Mouse (Mus musculus) thymus, postnatal 36 days (tissue): ENCODE data around the gene Rad23a.

Experiments used
- DNase-seq, 2 experiments: peaks; one replicate each; pipeline ENCODE4 v3.0.0; 2022; ENCODE audit warnings: mixed read lengths in 2 of 2

Rad23a gene

DNA sequence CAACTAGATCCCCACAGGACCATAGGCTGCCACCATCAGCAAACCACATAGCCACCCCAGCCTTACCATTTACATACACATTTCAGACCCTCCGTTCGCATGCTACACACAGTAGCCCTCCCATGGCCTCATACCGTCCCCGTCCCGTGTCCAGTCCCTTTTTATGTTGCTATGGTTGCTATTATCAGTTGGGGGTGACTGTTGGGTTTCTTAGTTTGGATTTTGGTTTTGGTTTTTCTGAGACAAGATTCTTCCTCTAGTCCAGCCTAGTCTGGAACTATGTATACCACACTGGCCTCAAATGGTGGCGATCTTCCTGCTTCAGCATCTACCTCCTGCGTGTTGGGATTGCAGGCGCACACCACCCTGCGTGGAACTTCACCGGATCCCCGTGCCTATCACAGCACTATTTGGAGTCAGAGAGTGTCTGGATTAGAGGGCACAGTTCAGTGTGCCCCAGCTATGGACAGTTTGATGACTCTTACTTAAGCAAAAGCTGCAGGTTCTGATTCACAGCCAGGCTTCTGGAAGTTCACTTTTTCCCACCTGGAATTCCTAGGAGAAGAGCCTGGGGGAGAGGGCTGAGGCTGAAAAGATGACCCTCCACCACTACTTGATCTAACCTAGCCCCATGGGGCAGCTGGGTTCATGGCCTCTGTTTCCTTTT is 53.5 kb downstream of the Rad23a start:
- no peak for DNase-seq

DNA sequence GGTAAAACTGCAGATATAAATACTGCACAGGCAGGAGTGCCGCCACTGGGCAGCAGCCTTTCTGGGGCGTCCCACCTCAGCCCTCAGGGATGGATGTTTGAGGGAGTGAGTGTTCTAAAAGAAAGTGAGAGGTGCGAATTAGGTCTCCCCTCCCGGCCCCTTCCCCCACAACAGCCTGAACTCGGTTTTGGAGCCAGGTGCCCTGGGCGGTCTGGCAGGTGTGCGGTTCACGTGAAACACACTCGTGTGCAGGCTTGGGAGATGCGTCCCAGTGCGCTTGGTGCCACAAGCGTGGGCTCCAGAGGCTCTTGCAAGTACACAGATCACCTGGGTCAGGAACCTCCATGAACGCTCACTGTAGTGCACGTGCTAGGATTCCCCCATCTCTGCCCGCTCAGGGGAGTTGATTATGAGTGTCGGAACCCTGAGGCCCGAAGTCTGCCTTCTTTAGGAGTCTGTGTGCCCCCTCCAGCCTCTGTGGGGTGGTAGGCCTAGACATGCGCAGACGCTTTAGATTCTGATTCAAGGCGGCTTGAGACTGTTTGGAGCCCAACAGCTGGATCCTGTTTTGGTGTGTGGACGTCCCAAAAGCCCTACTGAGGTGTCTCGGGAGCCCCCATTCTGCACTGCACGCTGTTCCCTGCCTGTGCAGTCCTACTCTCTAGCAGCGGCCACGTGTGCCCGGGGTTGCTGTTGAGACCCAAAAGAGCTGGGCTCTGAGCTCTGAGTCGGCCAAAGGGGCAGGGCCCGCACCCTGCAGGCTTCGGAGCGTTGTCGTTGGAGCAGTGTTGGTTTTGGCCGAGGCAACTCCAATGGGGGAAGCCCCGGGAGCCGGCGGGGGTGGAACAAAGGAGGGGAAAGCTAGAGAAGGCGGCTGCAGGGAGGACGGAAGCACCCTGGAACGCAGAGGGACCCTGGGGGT is 54.4 kb downstream of the Rad23a start:
- no peak for DNase-seq

DNA sequence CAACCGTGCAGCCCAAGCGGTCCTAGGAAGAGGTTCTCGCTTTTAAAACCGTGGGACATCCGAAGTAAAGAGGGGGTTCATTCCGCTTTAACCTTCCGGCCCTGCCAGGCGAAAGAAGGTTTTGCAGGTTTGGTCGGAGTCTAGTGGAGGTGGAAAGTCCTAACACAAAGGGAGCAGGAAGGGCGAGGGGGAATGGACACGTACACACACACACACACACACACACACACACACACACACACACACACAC is 55.0 kb downstream of the Rad23a start:
- no peak for DNase-seq

DNA sequence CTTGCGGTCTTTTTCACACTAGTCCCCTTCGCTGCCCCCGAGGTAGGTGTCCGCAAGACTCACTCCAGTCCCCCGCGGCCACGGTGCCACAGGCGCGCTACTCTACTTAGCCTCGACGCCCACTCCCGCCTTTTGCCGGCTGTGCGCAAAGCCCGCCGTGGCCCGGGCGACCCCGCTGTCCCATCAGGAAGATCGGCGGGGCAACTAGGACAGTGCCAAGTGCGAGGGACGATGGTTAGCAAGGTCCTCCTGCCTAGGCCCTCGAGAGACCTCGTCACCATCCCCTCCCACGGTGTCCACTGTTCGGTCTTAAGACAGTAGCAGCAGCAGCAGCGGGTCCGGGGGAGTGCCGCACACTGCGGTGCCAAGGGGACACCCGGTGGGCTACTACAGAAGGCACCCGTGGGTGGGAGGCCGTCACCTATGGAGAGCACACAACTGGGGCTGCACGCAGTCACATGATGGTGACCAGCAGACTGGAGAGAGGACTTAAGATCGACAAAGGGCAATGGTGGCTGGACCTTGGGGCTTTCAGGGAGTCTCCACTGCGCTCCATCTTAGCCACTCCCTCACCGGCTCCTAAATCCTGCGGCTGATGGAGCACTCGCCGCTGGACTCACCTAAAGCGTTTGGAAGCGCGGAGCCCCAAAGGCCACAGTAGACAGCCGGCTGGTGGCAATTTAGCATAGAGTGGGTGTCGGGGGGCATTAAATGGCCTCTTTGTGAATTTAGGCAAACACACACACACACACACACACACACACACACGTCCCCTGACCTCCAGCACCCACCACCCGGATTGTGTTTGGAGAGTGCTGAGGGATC is 55.6 kb downstream of the Rad23a start:
- no peak for DNase-seq
